Mouse (Mus musculus): ENCODE measurements at regions not wholly inside any gene's neighbourhood (a gene's known extent, or its start where the extent isn't known, plus 50 kb on each side); places are given as distances from the start of the nearest gene placed in this dataset.

GRCm38 (mm10) chr9:61695821-61696220, 218.5 kb downstream of the Rplp1 start:
- Histone ChIP-seq H3K27ac (replicated peaks; ENCODE audit: low read depth, low read length) (peak overlapping the region; percentile 43), H3K4me3 (ENCODE audit: insufficient read depth, low read depth, low read length) (no peak overlapping the region), H3K4me1 (ENCODE audit: control insufficient read depth, insufficient read depth, insufficient read length, low read length) (no peaks in the 10 kb centered on the region)

DNA sequence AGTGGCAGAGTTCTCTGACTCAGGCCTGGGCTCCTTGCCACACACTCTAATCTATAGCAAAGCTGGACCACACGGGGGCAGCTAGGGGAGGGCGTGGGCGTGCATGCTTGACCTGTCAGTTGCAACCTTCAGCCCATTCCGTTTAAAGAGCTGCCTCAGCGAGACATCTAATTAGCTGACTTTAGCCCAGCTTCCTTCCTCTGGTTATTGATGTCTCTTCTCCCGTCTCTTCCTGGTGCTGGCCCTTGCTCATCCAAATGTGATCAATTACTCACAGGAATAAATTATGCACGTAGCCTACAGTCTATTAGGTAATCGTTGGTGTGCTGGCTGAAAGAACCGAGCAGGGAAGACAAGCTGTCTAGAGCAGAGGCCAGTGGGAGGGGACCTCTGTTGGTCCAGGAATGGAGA, 219.0 kb downstream of the Rplp1 start:
- Histone ChIP-seq H3K4me1 (ENCODE audit: control insufficient read depth, insufficient read depth, insufficient read length, low read length) (no peaks in the 10 kb centered on the region), H3K27ac (replicated peaks; ENCODE audit: low read depth, low read length) (peak overlapping the region; percentile 43; the same call in 1 of the 2 replicates), H3K4me3 (ENCODE audit: insufficient read depth, low read depth, low read length) (no peak overlapping the region)

DNA sequence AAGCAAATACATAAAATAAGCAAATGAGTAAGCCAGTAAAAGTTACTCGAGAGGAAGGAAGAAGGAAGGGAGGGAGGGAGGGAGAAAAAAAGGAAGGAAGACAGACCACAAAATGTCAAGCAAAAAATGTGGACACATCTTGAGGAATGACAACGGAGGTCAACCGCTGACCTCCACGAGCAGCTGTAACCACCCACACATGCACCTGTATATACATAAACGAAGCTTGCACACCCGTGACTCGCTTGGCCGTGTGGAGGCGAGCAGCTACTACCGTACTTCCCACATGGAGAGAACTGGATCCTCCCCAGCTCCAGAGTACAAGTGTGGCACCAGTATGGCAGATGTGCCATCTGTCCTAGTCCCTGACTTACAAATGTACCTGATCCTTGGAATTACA, 220.1 kb downstream of the Rplp1 start:
- no peak overlapping the region for H3K4me3 ChIP-seq (ENCODE audit: insufficient read depth, low read depth, low read length)
- no peak overlapping the region for H3K27ac ChIP-seq (replicated peaks; ENCODE audit: low read depth, low read length)
- no peaks in the 10 kb centered on the region for H3K4me1 ChIP-seq (ENCODE audit: control insufficient read depth, insufficient read depth, insufficient read length, low read length)

DNA sequence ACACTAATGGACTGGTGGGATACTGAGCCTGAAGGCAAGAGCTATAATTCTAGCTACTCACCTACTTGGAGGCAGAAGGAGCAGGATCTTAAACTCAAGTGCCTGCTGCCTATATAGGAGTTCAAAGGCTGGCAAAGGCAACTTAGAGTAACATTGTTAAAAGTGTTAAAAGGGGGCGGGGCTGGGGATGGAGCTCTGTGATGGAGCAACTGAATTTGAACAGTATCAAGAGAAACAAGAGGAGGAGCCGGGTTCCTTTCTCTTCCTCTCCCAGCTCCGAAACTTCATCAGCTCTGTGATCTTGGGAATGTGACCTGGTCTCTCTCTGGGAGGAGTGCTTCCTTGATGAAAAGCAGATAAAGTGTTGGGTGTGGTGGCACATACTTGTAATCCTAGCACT, 223.6 kb downstream of the Rplp1 start:
- Histone ChIP-seq H3K4me3 (ENCODE audit: insufficient read depth, low read depth, low read length) (no peak overlapping the region), H3K4me1 (ENCODE audit: control insufficient read depth, insufficient read depth, insufficient read length, low read length) (no peaks in the 10 kb centered on the region)

GRCm38 (mm10) chr9:61689939-61690338, 224.4 kb downstream of the Rplp1 start:
- H3K4me1 ChIP-seq (ENCODE audit: control insufficient read depth, insufficient read depth, insufficient read length, low read length): no peaks in the 10 kb centered on the region
- H3K27ac ChIP-seq (replicated peaks; ENCODE audit: low read depth, low read length): no peak overlapping the region

More for the DNA sequence above, 223.6 kb downstream of the Rplp1 start:
- H3K27ac ChIP-seq (replicated peaks; ENCODE audit: low read depth, low read length): no peak overlapping the region

DNA sequence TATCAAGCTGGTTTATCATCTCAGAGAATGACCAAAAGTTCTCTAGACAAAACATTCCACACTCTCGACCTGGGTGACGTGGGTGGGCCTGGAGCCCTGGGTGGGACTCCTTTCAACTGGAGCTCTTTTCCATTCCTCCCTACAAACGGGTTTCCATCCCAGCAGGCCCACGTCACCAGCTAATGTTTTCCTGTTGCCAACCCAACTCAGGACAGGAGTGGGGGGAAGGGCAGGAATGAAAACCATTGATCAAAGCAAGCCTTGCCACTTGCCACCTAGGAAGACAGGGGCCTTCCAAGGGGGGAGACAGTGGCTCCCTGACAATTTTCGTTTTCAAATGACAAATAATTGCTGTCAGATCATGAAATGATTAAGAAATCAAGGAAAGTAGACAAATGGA, 224.8 kb downstream of the Rplp1 start:
- Histone ChIP-seq H3K4me1 (ENCODE audit: control insufficient read depth, insufficient read depth, insufficient read length, low read length) (no peaks in the 10 kb centered on the region), H3K4me3 (ENCODE audit: insufficient read depth, low read depth, low read length) (no peak overlapping the region)

More at GRCm38 (mm10) chr9:61689939-61690338, 224.4 kb downstream of the Rplp1 start:
- H3K4me3 ChIP-seq (ENCODE audit: insufficient read depth, low read depth, low read length): no peak overlapping the region

GRCm38 (mm10) chr9:61683557-61683956, 230.8 kb downstream of the Rplp1 start:
- Histone ChIP-seq H3K4me3 (ENCODE audit: insufficient read depth, low read depth, low read length) (no peak overlapping the region), H3K4me1 (ENCODE audit: control insufficient read depth, insufficient read depth, insufficient read length, low read length) (peaks cover 2% of the 10 kb centered on the region; the same call in 1 of the 2 replicates), H3K27ac (replicated peaks; ENCODE audit: low read depth, low read length) (no peak overlapping the region)

More for the DNA sequence above, 224.8 kb downstream of the Rplp1 start:
- no peak overlapping the region for H3K27ac ChIP-seq (replicated peaks; ENCODE audit: low read depth, low read length)

DNA sequence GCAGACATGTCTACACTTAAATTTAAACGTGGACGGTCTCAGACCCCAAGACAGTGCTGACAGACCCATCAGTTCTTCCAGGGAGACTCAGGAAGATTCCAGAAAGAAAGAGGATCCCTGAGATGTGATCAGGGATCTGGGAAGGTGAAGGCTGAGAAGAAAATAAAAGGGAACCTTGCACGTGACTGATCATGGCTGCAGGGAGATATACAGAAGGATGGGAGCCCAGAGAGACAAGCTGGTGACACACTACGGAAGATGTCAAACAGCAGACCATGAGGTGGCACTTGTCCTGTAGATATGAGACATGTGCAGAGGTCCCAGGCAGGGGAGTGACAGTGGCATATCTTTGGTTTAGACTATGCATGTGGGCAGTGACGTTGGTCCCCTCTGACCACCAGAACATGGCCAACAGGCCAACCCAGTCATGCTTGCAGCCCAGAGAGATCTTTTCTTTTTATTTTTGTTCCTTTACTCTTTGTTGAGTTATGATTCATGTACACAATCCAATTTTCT, 231.5 kb downstream of the Rplp1 start:
- H3K4me3 ChIP-seq (ENCODE audit: insufficient read depth, low read depth, low read length): no peak overlapping the region
- no peak overlapping the region for H3K27ac ChIP-seq (replicated peaks; ENCODE audit: low read depth, low read length)
- H3K4me1 ChIP-seq (ENCODE audit: control insufficient read depth, insufficient read depth, insufficient read length, low read length): peaks cover 2% of the 10 kb centered on the region; the same call in 1 of the 2 replicates

DNA sequence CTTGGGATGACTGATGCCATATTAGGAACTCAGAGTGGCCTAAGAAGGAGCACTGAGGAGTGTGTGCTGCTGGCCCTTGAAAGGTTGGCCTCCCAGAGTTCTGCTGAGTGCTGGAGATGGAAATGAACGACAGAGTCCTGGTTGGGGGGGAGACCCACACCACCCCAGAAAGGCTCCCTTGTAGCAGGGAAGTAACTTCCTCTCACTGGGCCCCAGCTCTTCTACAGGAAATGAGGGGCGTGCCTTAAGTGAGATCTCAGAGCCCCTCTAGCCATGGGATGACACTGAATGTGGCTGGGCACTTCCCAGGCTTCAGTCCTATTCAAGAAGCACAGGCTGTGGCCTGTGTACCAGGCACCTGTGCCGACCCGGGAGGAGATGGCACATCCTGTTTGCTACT, 232.0 kb downstream of the Rplp1 start:
- Histone ChIP-seq H3K4me1 (ENCODE audit: control insufficient read depth, insufficient read depth, insufficient read length, low read length) (peaks cover 2% of the 10 kb centered on the region; the same call in 1 of the 2 replicates), H3K27ac (replicated peaks; ENCODE audit: low read depth, low read length) (no peak overlapping the region), H3K4me3 (ENCODE audit: insufficient read depth, low read depth, low read length) (no peak overlapping the region)

DNA sequence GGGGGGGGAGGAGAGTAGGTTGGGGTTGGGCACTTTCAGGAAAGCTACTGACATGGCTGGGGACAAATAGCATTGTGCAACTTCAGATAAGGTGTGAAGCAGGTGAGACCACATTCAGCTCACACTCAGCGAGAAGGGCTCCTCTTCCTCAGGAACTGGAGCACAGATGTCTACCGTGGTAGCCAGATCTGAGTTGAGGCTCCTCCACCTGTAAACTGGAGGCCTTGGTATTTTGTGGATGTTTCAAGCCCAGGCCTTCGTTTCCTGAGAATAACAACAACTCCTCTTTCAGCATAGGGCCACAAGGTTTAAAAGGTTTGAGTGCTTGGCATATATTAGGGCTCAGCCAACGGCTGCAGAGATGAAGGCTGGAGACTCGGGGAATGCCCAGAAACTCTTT, 232.9 kb downstream of the Rplp1 start:
- Histone ChIP-seq H3K4me3 (ENCODE audit: insufficient read depth, low read depth, low read length) (no peak overlapping the region), H3K27ac (replicated peaks; ENCODE audit: low read depth, low read length) (no peak overlapping the region), H3K4me1 (ENCODE audit: control insufficient read depth, insufficient read depth, insufficient read length, low read length) (peaks cover 2% of the 10 kb centered on the region; the same call in 1 of the 2 replicates)

- Histone ChIP-seq H3K4me3 (ENCODE audit: insufficient read depth, low read depth, low read length) (no peak overlapping the region), H3K27ac (replicated peaks; ENCODE audit: low read depth, low read length) (no peak overlapping the region), H3K4me1 (ENCODE audit: control insufficient read depth, insufficient read depth, insufficient read length, low read length) (peaks cover 2% of the 10 kb centered on the region; the same call in 1 of the 2 replicates)
These were observed 233.4 kb downstream of the Rplp1 start for GRCm38 (mm10) chr9:61680911-61681311.

GRCm38 (mm10) chr9:61679686-61680085, 234.7 kb downstream of the Rplp1 start:
- H3K4me1 ChIP-seq (ENCODE audit: control insufficient read depth, insufficient read depth, insufficient read length, low read length): peaks cover 2% of the 10 kb centered on the region; the same call in 1 of the 2 replicates
- no peak overlapping the region for H3K4me3 ChIP-seq (ENCODE audit: insufficient read depth, low read depth, low read length)
- H3K27ac ChIP-seq (replicated peaks; ENCODE audit: low read depth, low read length): no peak overlapping the region

DNA sequence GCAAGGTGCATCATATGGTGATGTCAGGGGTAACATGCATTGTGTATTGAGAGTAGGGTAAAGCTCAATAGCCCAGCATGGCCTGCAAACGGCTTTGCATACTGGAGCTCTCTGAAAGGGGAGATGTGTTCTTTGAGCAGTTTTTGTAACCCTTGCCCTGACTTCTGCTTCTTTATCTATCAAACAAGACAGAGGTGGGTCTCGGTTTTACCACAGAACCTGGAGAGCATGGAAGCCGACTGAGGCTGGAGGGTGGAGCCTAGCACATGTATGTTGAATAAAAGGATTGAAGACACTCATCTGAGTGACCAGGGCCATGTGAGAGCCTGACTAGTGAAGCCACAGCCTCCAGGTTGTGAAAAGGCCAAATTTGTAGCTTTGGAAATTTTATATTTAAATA, 236.7 kb downstream of the Rplp1 start:
- no peak overlapping the region for H3K27ac ChIP-seq (replicated peaks; ENCODE audit: low read depth, low read length)
- no peak overlapping the region for H3K4me3 ChIP-seq (ENCODE audit: insufficient read depth, low read depth, low read length)
- H3K4me1 ChIP-seq (ENCODE audit: control insufficient read depth, insufficient read depth, insufficient read length, low read length): peaks cover 2% of the 10 kb centered on the region; the same call in 1 of the 2 replicates

GRCm38 (mm10) chr9:61677037-61677436, 237.3 kb downstream of the Rplp1 start:
- peaks cover 2% of the 10 kb centered on the region; the same call in 1 of the 2 replicates for H3K4me1 ChIP-seq (ENCODE audit: control insufficient read depth, insufficient read depth, insufficient read length, low read length)
- no peak overlapping the region for H3K27ac ChIP-seq (replicated peaks; ENCODE audit: low read depth, low read length)
- H3K4me3 ChIP-seq (ENCODE audit: insufficient read depth, low read depth, low read length): no peak overlapping the region

- no peak overlapping the region for H3K27ac ChIP-seq (replicated peaks; ENCODE audit: low read depth, low read length)
- H3K4me3 ChIP-seq (ENCODE audit: insufficient read depth, low read depth, low read length): no peak overlapping the region
- no peaks in the 10 kb centered on the region for H3K4me1 ChIP-seq (ENCODE audit: control insufficient read depth, insufficient read depth, insufficient read length, low read length)
These were observed 239.0 kb downstream of the Rplp1 start for GRCm38 (mm10) chr9:61675366-61675765.

DNA sequence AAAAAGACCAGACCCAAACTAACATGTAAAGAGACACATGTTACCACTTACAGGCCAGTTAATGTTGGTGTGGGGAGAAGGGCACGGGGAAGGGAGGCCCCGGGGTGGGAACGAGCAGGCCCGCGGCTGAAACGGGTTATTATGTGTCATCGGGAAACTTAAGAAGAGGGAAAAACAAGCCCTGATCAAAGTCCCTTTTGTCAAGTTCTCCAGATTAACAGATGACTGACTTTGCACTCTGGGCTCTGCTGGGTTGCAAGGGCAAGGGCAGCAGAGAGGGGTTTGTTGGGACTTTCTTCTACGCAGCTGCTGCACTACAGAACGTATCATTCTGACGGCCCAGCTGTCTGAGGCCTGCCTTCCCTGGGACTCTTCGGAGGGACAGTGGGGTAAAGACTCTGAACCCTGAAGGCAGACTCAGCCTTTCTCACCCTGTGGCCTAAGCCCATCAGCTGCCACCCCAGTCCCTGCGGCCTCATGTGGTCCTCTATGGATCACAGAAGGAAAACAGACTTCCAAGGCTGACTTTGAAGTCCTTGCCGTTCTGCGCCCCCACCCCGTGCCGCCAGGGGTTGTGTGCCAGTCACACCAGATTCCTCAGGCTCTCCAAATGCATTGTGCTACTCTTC, 240.7 kb downstream of the Rplp1 start:
- Histone ChIP-seq H3K4me3 (ENCODE audit: insufficient read depth, low read depth, low read length) (no peak overlapping the region), H3K27ac (replicated peaks; ENCODE audit: low read depth, low read length) (no peak overlapping the region), H3K4me1 (ENCODE audit: control insufficient read depth, insufficient read depth, insufficient read length, low read length) (no peaks in the 10 kb centered on the region)
